Mouse (Mus musculus) spleen, adult 12 weeks (tissue): ENCODE measurements around the gene Gpsm2.
"Not testable (repeated sequence)": the region's sequence is repeated elsewhere in the genome, so short reads cannot be mapped to it uniquely, and the experiment has no call there.

Experiments
- DNase-seq: peaks from one replicate; pipeline ENCODE4 v3.0.0; 2022; ENCODE audit warnings: low spot score

Gene Gpsm2

DNA sequence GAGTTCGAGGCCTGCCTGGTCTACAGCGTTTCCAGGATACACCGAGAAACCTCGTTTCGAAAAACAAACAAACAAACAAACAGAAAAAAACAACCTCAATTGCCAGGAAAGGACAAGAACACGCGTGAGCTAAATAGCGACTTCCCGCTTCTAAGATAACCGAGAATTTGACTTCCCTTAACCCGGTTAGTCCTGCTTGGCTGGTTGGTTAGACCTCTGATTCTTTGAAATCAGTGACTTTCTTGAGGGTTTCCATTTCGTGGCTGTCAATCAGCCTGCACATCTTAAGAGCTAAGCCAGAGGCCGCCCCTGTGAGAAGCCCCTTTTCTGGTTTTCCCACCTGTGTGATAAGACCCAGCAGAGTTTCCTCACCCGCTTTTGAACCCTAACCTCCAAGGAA, 67.5 kb downstream of the Gpsm2 start:
- peak; percentile 2 for DNase-seq

DNA sequence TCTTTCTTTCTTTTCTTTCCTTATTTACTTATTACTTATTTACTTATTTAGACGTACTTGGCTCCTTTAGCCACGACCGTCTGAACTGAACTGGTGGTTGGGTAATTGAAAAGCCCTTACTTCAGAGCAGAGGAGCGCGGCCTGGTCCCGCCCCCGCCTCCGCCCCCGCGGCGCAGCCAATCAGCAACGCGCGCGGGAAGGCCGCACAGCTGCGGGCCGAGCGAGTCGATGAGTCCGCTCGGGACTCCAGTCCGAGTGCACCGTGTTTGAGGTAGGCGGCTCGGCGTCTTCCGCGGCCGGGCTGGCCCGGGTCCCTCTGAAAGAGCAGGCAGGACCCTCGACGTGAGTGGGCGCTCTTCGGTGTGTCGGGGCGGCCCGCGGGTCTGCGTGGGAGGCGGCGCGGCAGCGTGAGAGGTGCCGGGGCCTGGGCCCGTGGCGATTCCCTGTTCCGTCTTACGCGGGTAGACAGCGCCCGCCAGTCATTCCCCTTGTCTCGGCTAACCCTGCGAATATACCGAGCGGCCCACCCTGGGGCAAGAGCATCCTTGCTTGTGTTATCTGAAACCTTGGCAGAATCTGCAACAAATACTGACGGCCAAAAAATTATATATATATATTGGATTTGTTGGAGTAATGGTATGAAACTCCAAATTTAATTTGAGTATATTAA, 68.3 kb downstream of the Gpsm2 start, which contains the start of gene Clcc1:
Clcc1 (plus strand) TSS at position 204 of the 670 bp plus-strand sequence.
- peak; percentile 96 for DNase-seq

DNA sequence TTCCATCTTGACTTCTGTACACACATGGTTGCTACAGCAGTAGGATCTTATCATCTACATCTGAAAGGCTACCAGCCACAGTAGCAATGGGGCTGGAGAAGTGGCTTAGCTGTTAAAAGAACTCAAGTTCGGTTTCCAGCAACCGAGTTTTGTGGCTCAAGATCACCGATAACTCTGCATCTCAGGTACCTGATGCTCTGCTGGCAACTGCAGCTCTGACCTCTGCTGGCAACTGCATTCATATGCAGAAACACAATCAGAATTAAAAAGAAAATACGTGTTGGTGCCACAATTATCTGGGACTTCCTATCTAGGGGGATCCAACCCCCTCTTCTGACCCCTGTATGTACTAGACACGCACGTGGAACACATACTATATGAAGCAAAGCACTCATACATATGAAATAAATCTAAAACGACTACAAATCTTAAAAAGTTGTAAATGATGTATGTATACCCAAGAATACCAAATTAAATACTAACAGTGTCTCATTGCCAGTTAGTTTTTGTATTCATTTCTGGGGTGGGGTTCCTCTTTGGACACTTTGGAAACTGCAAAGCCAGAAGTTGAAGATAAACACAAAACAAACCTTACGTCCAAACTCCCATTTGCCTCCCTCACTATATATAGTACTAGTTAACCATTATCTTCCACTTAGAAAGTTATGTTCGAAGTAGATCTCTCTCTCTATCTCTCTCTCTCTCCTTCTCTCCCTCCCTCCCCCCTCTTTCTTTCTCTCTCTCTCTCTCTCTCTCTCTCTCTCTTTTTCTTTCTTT, 69.1 kb downstream of the Gpsm2 start:
- DNase-seq: no peak

DNA sequence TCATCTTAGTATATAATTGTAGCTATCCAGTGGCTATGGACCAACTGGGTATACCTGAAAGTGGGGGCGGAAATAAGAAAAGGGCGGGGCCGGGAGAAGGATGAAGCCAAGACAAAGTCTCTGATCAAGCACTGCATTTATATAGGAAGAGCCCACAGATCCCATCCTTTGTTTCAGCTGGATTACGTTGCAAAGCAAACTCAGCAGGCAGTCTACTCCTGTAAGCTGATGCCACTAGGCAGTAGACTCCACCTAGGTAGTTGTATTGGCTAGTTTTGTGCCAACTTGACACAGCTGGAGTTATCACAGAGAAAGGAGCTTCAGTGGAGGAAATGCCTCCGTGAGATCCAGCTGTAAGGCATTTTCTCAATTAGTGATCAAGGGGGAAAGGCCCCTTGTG, 74.4 kb downstream of the Gpsm2 start:
- DNase-seq: not testable (repeated sequence)

DNA sequence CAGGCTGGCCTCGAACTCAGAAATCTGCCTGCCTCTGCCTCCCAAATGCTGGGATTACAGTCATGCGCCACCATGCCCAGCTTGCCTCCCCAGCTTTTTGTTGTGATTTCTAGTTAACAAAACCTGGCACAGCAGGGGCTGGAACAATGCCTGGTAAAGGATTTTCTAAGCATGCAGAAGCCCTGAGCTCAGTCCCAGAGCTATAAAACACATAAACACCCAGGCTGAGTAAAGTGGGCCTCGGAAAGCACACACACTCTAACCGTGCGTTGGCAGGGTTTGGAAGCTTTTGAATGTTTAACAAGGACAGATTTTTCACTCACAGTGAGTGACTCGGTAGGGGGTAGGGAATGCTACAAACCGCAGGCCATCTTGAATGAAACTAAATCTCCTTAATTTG, 76.1 kb downstream of the Gpsm2 start:
- no peak for DNase-seq

DNA sequence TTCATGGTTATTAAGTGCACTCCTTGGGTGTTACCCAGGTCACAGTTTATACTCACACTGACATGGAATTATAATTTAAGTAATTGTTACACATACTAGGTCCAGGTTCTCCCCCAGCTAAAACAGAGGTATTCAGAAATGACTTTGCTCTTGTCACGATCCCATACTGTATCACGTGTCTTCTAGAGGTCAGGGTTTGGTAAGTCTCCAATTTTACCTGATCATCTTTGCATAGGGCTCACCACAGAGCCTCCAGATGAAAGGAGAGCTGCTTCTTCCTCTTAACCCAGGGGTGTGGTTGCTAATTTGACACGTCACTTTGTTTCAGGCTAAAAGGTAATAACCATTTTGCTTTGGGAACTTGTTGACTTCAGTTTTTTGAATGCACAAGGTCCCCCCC, 77.3 kb downstream of the Gpsm2 start:
- DNase-seq: no peak

DNA sequence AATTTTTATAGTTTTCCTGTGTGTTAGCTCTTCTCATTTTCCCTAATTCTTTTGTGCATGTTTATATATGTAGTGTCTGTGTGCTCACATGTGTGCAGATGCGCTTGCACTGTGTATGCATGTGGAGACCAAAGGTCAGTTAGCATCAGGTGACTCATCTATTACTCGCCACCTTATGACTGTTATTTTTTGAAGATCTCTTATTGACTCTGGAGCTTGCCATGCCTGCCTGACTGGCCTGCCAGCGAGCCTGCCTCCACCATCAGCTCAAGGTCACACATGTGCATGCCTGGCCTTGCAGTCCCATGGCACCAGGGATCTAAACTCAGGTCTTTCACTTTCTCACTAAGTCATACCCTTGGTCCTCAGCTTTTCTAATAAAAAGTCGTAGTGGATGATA, 81.1 kb downstream of the Gpsm2 start:
- DNase-seq: no peak

DNA sequence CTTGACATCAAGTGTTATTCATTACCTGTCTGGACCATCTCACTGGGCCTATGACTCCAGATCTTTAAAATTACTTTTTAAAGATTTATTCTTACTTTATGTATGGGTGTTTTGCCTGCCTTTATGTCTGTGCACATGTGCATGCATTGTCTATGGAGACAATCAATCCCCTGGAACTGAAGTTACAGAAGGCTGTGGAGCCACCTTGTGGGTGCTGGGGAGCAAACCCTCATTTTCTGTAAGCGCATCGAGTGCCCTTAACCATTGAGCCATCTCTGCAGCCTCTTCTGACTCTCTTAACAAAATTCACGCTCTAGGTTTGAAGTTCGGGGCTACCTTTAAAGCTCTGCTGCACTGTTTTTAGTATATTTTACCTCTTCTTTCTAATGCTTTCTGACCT, 82.7 kb downstream of the Gpsm2 start:
- no peak for DNase-seq

DNA sequence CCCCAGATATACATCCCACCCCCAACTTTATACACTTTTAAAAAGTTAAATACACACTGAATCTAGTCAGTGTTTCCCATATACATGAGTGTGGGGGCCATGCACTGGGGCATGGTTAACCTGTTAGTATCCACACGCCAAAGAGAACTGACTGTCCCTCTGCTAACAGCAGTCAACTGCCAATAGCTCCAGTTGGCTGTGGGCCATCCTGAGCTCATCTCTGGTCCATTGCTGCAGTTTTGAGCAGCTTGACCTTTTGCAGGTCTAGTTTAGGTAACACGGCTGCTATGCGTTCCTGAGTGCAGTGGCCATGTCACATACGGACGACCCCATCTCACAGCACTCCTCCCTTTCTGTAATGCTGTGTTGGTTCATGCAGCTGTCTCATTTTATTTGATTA, 87.3 kb downstream of the Gpsm2 start:
- DNase-seq: no peak
